Mouse (Mus musculus) lung, adult 2 months (tissue): Measurements from ENCODE around the gene Gsk3b.

Experiments
- CTCF ChIP-seq: fragments of 200-500 bp; IDR thresholded peaks from 2 replicates; pipeline ENCODE4 v1.5.1; 2011; ENCODE audit warnings: mild to moderate bottlenecking, low read length, control low read depth; ENCODE audit not compliant: insufficient read depth
- POLR2A ChIP-seq: fragments of 200-500 bp; IDR thresholded peaks from 2 replicates; pipeline ENCODE4 v1.6.1; 2011; ENCODE audit warnings: low read depth, mild to moderate bottlenecking, control low read depth, low read length, borderline replicate concordance; ENCODE audit errors: extremely low read depth

- TF ChIP-seq CTCF (no peak), POLR2A (no peak)
Observed at GRCm38 (mm10) chr16:38274737-38275136, 185.9 kb downstream of the Gsk3b start.
